Mouse (Mus musculus) megakaryocyte-erythroid progenitor cell, adult 5-6 weeks (primary cell): ENCODE results near the gene Ccdc9b. TPM values are rescaled to one million over a fixed set of nuclear protein-coding genes. Genes with fewer than 3 reads are reported as not detected.

Experiments used
- ATAC-seq: replicated peaks from 2 replicates; pipeline ENCODE4 v1.8.0; 2016; ENCODE audit warnings: mild to moderate bottlenecking, inconsistent platforms; ENCODE audit not compliant: severe bottlenecking, poor library complexity, low FRiP score, low TSS enrichment
- total RNA-seq, 2 experiments: library from RNA; stranded (forward) in 1 of 2; stranded (reverse) in 1 of 2; fragments of 200-1000, 215-1000 nt in 1 of 2; fragments of >200 nt in 1 of 2; fragmentation: Nextera tagmentation in 1 of 2; gene quantifications; 2 replicates each; pipeline ENCODE4 v1.2.3; 2014 to 2017

The Ccdc9b gene
- total RNA-seq, 2 experiments from 2014 or later: 0.09 to 1.5 TPM

GRCm38 (mm10) chr2:118754143-118754542, 8.3 kb downstream of the Ccdc9b start:
- ATAC-seq: no peak

GRCm38 (mm10) chr2:118752792-118753108, 9.7 kb downstream of the Ccdc9b start:
- peak; percentile 73 for ATAC-seq

- 0 out of 2 replicates have a peak, but pooled peaks have one; percentile 16 for ATAC-seq
Observed at GRCm38 (mm10) chr2:118751896-118752791, 10.3 kb downstream of the Ccdc9b start.

GRCm38 (mm10) chr2:118750476-118750875, 12.0 kb downstream of the Ccdc9b start:
- no peak for ATAC-seq

GRCm38 (mm10) chr2:118749341-118749884, 13.0 kb downstream of the Ccdc9b start:
- ATAC-seq: no peak

- no peak for ATAC-seq
Observed at GRCm38 (mm10) chr2:118747301-118747960, 15.0 kb downstream of the Ccdc9b start.

GRCm38 (mm10) chr2:118745915-118746901, 16.3 kb downstream of the Ccdc9b start:
- 0 out of 2 replicates have a peak, but pooled peaks have one; percentile 28 for ATAC-seq

- peak; percentile 69 for ATAC-seq
Observed at GRCm38 (mm10) chr2:118745232-118745884, 17.1 kb downstream of the Ccdc9b start, which contains the start of gene Inafm2. TSS of gene Inafm2 (plus strand) at chr2:118745758.

- ATAC-seq: no peak
Observed at GRCm38 (mm10) chr2:118744621-118745020, 17.8 kb downstream of the Ccdc9b start.

GRCm38 (mm10) chr2:118743261-118743943, 19.1 kb downstream of the Ccdc9b start:
- peak; percentile 56; the same call in 1 of the 2 replicates for ATAC-seq

GRCm38 (mm10) chr2:118741183-118741582, 21.3 kb downstream of the Ccdc9b start:
- no peak for ATAC-seq

GRCm38 (mm10) chr2:118740341-118740740, 22.1 kb downstream of the Ccdc9b start:
- no peak for ATAC-seq

GRCm38 (mm10) chr2:118733341-118733740, 29.1 kb downstream of the Ccdc9b start:
- ATAC-seq: no peak

GRCm38 (mm10) chr2:118731981-118732380, 30.5 kb downstream of the Ccdc9b start:
- no peak for ATAC-seq

- ATAC-seq: peak; percentile 54
Observed at GRCm38 (mm10) chr2:118730622-118730915, 31.9 kb downstream of the Ccdc9b start.

GRCm38 (mm10) chr2:118729816-118730621, 32.4 kb downstream of the Ccdc9b start:
- ATAC-seq: no peak

- ATAC-seq: peak; percentile 26; the same call in 1 of the 2 replicates
Observed at GRCm38 (mm10) chr2:118729194-118729593, 33.3 kb downstream of the Ccdc9b start.
